Mouse (Mus musculus) gastrocnemius, postnatal 25 days (tissue): ENCODE results near the gene Szt2. TPM values are rescaled to one million over a fixed set of nuclear protein-coding genes. Genes with fewer than 3 reads are reported as not detected.

Experiments
- DNase-seq: peaks from one replicate; pipeline ENCODE4 v3.0.0; 2022
- total RNA-seq, 2 experiments: library from RNA; stranded (reverse); gene quantifications; 1 replicate in 1 of 2; 2 replicates in 1 of 2; pipeline ENCODE4 v1.2.3; 2021

Gene Szt2
- total RNA-seq, 2 experiments from 2014 or later, result 5.0 to 6.6 TPM

- no peak for DNase-seq
Measured at GRCm38 (mm10) chr4:118413553-118413952, 4.5 kb upstream of the Szt2 start.

GRCm38 (mm10) chr4:118410871-118411270 lies 1.8 kb upstream of the Szt2 start:
- DNase-seq, result no peak

GRCm38 (mm10) chr4:118402701-118403100 lies 6.4 kb downstream of the Szt2 start:
- DNase-seq, result no peak

- DNase-seq, result no peak
Measured at GRCm38 (mm10) chr4:118401918-118402317, 7.2 kb downstream of the Szt2 start.

- no peak for DNase-seq
Measured at GRCm38 (mm10) chr4:118401421-118401820, 7.7 kb downstream of the Szt2 start.

GRCm38 (mm10) chr4:118398400-118398799 lies 10.7 kb downstream of the Szt2 start:
- no peak for DNase-seq

GRCm38 (mm10) chr4:118396433-118396832 lies 12.6 kb downstream of the Szt2 start:
- no peak for DNase-seq

- DNase-seq, result no peak
Measured at GRCm38 (mm10) chr4:118395289-118395688, 13.8 kb downstream of the Szt2 start.

GRCm38 (mm10) chr4:118394505-118394904 lies 14.6 kb downstream of the Szt2 start:
- DNase-seq, result no peak

- DNase-seq, result no peak
Measured at GRCm38 (mm10) chr4:118390146-118390545, 18.9 kb downstream of the Szt2 start.

GRCm38 (mm10) chr4:118387316-118387715 lies 21.8 kb downstream of the Szt2 start:
- no peak for DNase-seq

GRCm38 (mm10) chr4:118383271-118383670 lies 25.8 kb downstream of the Szt2 start:
- no peak for DNase-seq

GRCm38 (mm10) chr4:118375999-118376398 lies 33.1 kb downstream of the Szt2 start:
- no peak for DNase-seq

GRCm38 (mm10) chr4:118371822-118372221 lies 37.3 kb downstream of the Szt2 start:
- no peak for DNase-seq

GRCm38 (mm10) chr4:118368616-118369015 lies 40.5 kb downstream of the Szt2 start:
- DNase-seq, result no peak

- no peak for DNase-seq
Measured at GRCm38 (mm10) chr4:118367551-118367950, 41.5 kb downstream of the Szt2 start.

- no peak for DNase-seq
Measured at GRCm38 (mm10) chr4:118365991-118366390, 43.1 kb downstream of the Szt2 start.

- DNase-seq, result no peak
Measured at GRCm38 (mm10) chr4:118364641-118365040, 44.4 kb downstream of the Szt2 start.

- no peak for DNase-seq
Measured at GRCm38 (mm10) chr4:118363985-118364384, 45.1 kb downstream of the Szt2 start.

- no peak for DNase-seq
Measured at GRCm38 (mm10) chr4:118362879-118363278, 46.2 kb downstream of the Szt2 start.

- no peak for DNase-seq
Measured at GRCm38 (mm10) chr4:118361451-118361850, 47.6 kb downstream of the Szt2 start.

- peak; percentile 56 for DNase-seq
Measured at GRCm38 (mm10) chr4:118359896-118360720, 49.0 kb downstream of the Szt2 start.

GRCm38 (mm10) chr4:118359211-118359895 lies 49.7 kb downstream of the Szt2 start:
- DNase-seq, result no peak
